Mouse (Mus musculus): ENCODE measurements around the gene Thra. TPM values are rescaled to one million over a fixed set of nuclear protein-coding genes. Genes with fewer than 3 reads are reported as not detected.

Gene Thra
- 4.4 TPM for polyA plus RNA-seq (2017; shearing (Covaris generic))

GRCm38 (mm10) chr11:98740393-98741050 lies at the start of gene Thra:
Thra (plus strand) TSS chr11:98740638.

GRCm38 (mm10) chr11:98701213-98701670 lies 39.2 kb upstream of the Thra start, which contains the start of gene Csf3:
Csf3 (plus strand) TSS chr11:98701263.

GRCm38 (mm10) chr11:98729119-98729588 lies 11.3 kb upstream of the Thra start, which contains the start of gene Med24:
Med24 (minus strand) TSS chr11:98729435.

GRCm38 (mm10) chr11:98774582-98775347 lies 34.3 kb downstream of the Thra start, which contains the start of gene Nr1d1:
Nr1d1 (minus strand) TSS chr11:98775333.

GRCm38 (mm10) chr11:98795015-98795713 lies 54.7 kb downstream of the Thra start, which contains the start of gene Msl1:
Msl1 (plus strand) TSS chr11:98795516.

GRCm38 (mm10) chr11:98804605-98805004 lies 64.2 kb downstream of the Thra start, which contains the start of gene Casc3:
Casc3 (plus strand) TSS chr11:98804905.

Other genes with a start within 250 kb of the Thra start
- gene Ikzf3, start 194.6 kb upstream of the Thra start, polyA plus RNA-seq (2017; shearing (Covaris generic)) = 91.8 TPM
- 5.0 TPM for gene Zpbp2, start 189.5 kb upstream of the Thra start, polyA plus RNA-seq (2017; shearing (Covaris generic))
- gene Ormdl3, start 153.3 kb upstream of the Thra start, polyA plus RNA-seq (2017; shearing (Covaris generic)) = 76.1 TPM
- not detected for gene Lrrc3c, start 142.3 kb upstream of the Thra start, polyA plus RNA-seq (2017; shearing (Covaris generic))
- 4.8 TPM for gene Gm12355, start 115.0 kb upstream of the Thra start, polyA plus RNA-seq (2017; shearing (Covaris generic))
- gene Gsdma3, start 114.3 kb upstream of the Thra start, polyA plus RNA-seq (2017; shearing (Covaris generic)) = not detected
- gene Gsdma2, start 93.9 kb upstream of the Thra start, polyA plus RNA-seq (2017; shearing (Covaris generic)) = 0.31 TPM
- gene Gsdma, start 76.3 kb upstream of the Thra start, polyA plus RNA-seq (2017; shearing (Covaris generic)) = not detected
- 96.4 TPM for gene Psmd3, start 58.1 kb upstream of the Thra start, polyA plus RNA-seq (2017; shearing (Covaris generic))
- gene Csf3, start 39.4 kb upstream of the Thra start, polyA plus RNA-seq (2017; shearing (Covaris generic)) = not detected
- 71.9 TPM for gene Med24, start 11.2 kb upstream of the Thra start, polyA plus RNA-seq (2017; shearing (Covaris generic))
- 6.5 TPM for gene Nr1d1, start 34.7 kb downstream of the Thra start, polyA plus RNA-seq (2017; shearing (Covaris generic))
- 13.2 TPM for gene Msl1, start 54.9 kb downstream of the Thra start, polyA plus RNA-seq (2017; shearing (Covaris generic))
- gene Casc3, start 64.3 kb downstream of the Thra start, polyA plus RNA-seq (2017; shearing (Covaris generic)) = 13.3 TPM
- gene Rapgefl1, start 96.1 kb downstream of the Thra start, polyA plus RNA-seq (2017; shearing (Covaris generic)) = 0.34 TPM
- 4.0 TPM for gene Wipf2, start 123.0 kb downstream of the Thra start, polyA plus RNA-seq (2017; shearing (Covaris generic))
- gene Cdc6, start 167.2 kb downstream of the Thra start, polyA plus RNA-seq (2017; shearing (Covaris generic)) = 6.7 TPM
- 48.0 TPM for gene Rara, start 187.2 kb downstream of the Thra start, polyA plus RNA-seq (2017; shearing (Covaris generic))
- not detected for gene Gjd3, start 242.4 kb downstream of the Thra start, polyA plus RNA-seq (2017; shearing (Covaris generic))

All from activated CD4-positive, CD25-positive, alpha-beta regulatory T cell, adult 9 weeks (primary cell).